Comparison of ENCODE assay signal across 21 mouse cellular contexts in genomic region chr1:138720728-138721127, GRCm38 (mm10).
DNase-seq lines count a peak whose midpoint lies in the region; ATAC-seq lines count a peak whose summit lies in the region.
"Had no signal": no experiment of that assay in that cellular context is flagged by ENCODE, and none has a peak within 500 bp of the region (broad histone marks: within the 10 kb centered on the region; RNA-seq: fewer than 3 reads in every experiment).

No protein-coding gene starts in this region.

- WGBS in heart, embryonic 12.5 days = 65% methylated on average over 4 of the region's 4 CpGs
- WGBS in embryonic facial prominence, embryonic 14.5 days = 20% methylated on average over 4 of the region's 4 CpGs
- 14% methylated on average over 4 of the region's 4 CpGs for WGBS in limb, embryonic 12.5 days
- 64% methylated on average over 4 of the region's 4 CpGs for WGBS in forebrain, embryonic 16.5 days

- no peaks in the 10 kb centered on the region for H3K9me3 ChIP-seq in heart, embryonic 12.5 days (replicated peaks)
- H3K9me3 ChIP-seq in embryonic facial prominence, embryonic 14.5 days (ENCODE audit: control insufficient read depth, low read length) = no peaks in the 10 kb centered on the region
- no peaks in the 10 kb centered on the region for H3K9me3 ChIP-seq in limb, embryonic 12.5 days
- no peaks in the 10 kb centered on the region for H3K9me3 ChIP-seq in forebrain, embryonic 16.5 days (ENCODE audit: control insufficient read depth, low read length)
- H3K9me3 ChIP-seq: forebrain, embryonic 12.5 days; hindbrain, embryonic 15.5 days; intestine, embryonic 15.5 days; midbrain, embryonic 12.5 days; neural tube, embryonic 15.5 days had no signal

- no peaks in the 10 kb centered on the region for H3K27me3 ChIP-seq in heart, embryonic 12.5 days (replicated peaks)
- no peaks in the 10 kb centered on the region for H3K27me3 ChIP-seq in embryonic facial prominence, embryonic 14.5 days (replicated peaks; ENCODE audit: control insufficient read depth, insufficient read depth, low read length)
- H3K27me3 ChIP-seq in limb, embryonic 12.5 days = no peaks in the 10 kb centered on the region
- H3K27me3 ChIP-seq in forebrain, embryonic 16.5 days (replicated peaks; ENCODE audit: control insufficient read depth, insufficient read depth, low read length) = no peaks in the 10 kb centered on the region
- H3K27me3 ChIP-seq: forebrain, embryonic 12.5 days; hindbrain, embryonic 15.5 days; intestine, embryonic 15.5 days; midbrain, embryonic 12.5 days; neural tube, embryonic 15.5 days; Patski had no signal

- no peaks in the 10 kb centered on the region for H3K4me1 ChIP-seq in heart, embryonic 12.5 days (replicated peaks)
- H3K4me1 ChIP-seq in embryonic facial prominence, embryonic 14.5 days (ENCODE audit: control insufficient read depth, insufficient read depth, low read length) = peaks cover 9% of the 10 kb centered on the region; the same call in 1 of the 2 replicates
- H3K4me1 ChIP-seq in limb, embryonic 12.5 days (replicated peaks) = peaks cover 20% of the 10 kb centered on the region
- no peaks in the 10 kb centered on the region for H3K4me1 ChIP-seq in forebrain, embryonic 16.5 days (replicated peaks; ENCODE audit: control insufficient read depth, insufficient read depth, low read length)
- H3K4me1 ChIP-seq: forebrain, embryonic 12.5 days; hindbrain, embryonic 15.5 days; intestine, embryonic 15.5 days; midbrain, embryonic 12.5 days; neural tube, embryonic 15.5 days had no signal

- no peak overlapping the region for H3K4me3 ChIP-seq in heart, embryonic 12.5 days
- no peak overlapping the region for H3K4me3 ChIP-seq in embryonic facial prominence, embryonic 14.5 days (ENCODE audit: low read depth, low read length)
- H3K4me3 ChIP-seq in limb, embryonic 12.5 days (replicated peaks) = no peak overlapping the region
- no peak overlapping the region for H3K4me3 ChIP-seq in forebrain, embryonic 16.5 days (replicated peaks; ENCODE audit: low read length)
- H3K4me3 ChIP-seq: forebrain, embryonic 12.5 days; hindbrain, embryonic 15.5 days; intestine, embryonic 15.5 days; midbrain, embryonic 12.5 days; neural tube, embryonic 15.5 days had no signal

- ATAC-seq in heart, embryonic 12.5 days (ENCODE audit: insufficient number of reproducible peaks, low FRiP score) = no peak
- ATAC-seq in embryonic facial prominence, embryonic 14.5 days (ENCODE audit: low read depth) = peak; percentile 41; the same call in 1 of the 2 replicates
- peak; percentile 79; the same call in 1 of the 2 replicates for ATAC-seq in limb, embryonic 12.5 days (ENCODE audit: insufficient number of reproducible peaks, insufficient read depth, low FRiP score, low TSS enrichment, low read depth)
- ATAC-seq in forebrain, embryonic 16.5 days = no peak
- ATAC-seq: intestine, embryonic 15.5 days; lung, postnatal 0 days; Patski had no signal

- no peak overlapping the region for H3K4me2 ChIP-seq in heart, embryonic 12.5 days
- no peak overlapping the region for H3K4me2 ChIP-seq in embryonic facial prominence, embryonic 14.5 days (ENCODE audit: low read depth, low read length)
- peak overlapping the region; percentile 37 for H3K4me2 ChIP-seq in limb, embryonic 12.5 days
- H3K4me2 ChIP-seq in forebrain, embryonic 16.5 days (ENCODE audit: low read length) = no peak overlapping the region
- H3K4me2 ChIP-seq: forebrain, embryonic 12.5 days; hindbrain, embryonic 15.5 days; intestine, embryonic 15.5 days; midbrain, embryonic 12.5 days; neural tube, embryonic 15.5 days had no signal

- intact Hi-C loops in heart, postnatal 10 days (cut with DNase I) = no loop called here

- no peak overlapping the region for H3K27ac ChIP-seq in heart, embryonic 12.5 days (ENCODE audit: poor library complexity, severe bottlenecking)
- no peak overlapping the region for H3K27ac ChIP-seq in embryonic facial prominence, embryonic 14.5 days (replicated peaks; ENCODE audit: low read depth, low read length)
- peak overlapping the region; percentile 72 for H3K27ac ChIP-seq in limb, embryonic 12.5 days
- no peak overlapping the region for H3K27ac ChIP-seq in forebrain, embryonic 16.5 days (ENCODE audit: low read length)
- H3K27ac ChIP-seq: forebrain, embryonic 12.5 days; hindbrain, embryonic 15.5 days; intestine, embryonic 15.5 days; midbrain, embryonic 12.5 days; neural tube, embryonic 15.5 days had no signal

- DNase-seq in heart, postnatal 10 days = peak; percentile 25 to 30
- DNase-seq in NIH3T3 (ENCODE audit: low read depth) = peak; percentile 41
- DNase-seq in embryonic facial prominence, embryonic 14.5 days (ENCODE audit: low spot score) = peak; percentile 44
- no peak for DNase-seq in thymus, adult 18-20 months
- DNase-seq in adrenal gland, postnatal 4 days (ENCODE audit: low spot score in 2 of 2) = no peak
- DNase-seq: adrenal gland, adult 2 months; cerebellum, adult 11-12 months; cerebellum, postnatal 14 days; gastrocnemius, postnatal 10 days; kidney, adult 9 months; kidney, postnatal 14 days had no signal

- no peak overlapping the region for H3K9ac ChIP-seq in heart, embryonic 12.5 days
- H3K9ac ChIP-seq in embryonic facial prominence, embryonic 14.5 days (ENCODE audit: low read depth, low read length) = no peak overlapping the region
- H3K9ac ChIP-seq in limb, embryonic 12.5 days (replicated peaks) = no peak overlapping the region
- H3K9ac ChIP-seq in forebrain, embryonic 16.5 days (replicated peaks; ENCODE audit: low read depth, low read length) = no peak overlapping the region
- H3K9ac ChIP-seq: forebrain, embryonic 12.5 days; hindbrain, embryonic 15.5 days; intestine, embryonic 15.5 days; midbrain, embryonic 12.5 days; neural tube, embryonic 15.5 days had no signal

- no peaks in the 10 kb centered on the region for H3K36me3 ChIP-seq in heart, embryonic 12.5 days
- no peaks in the 10 kb centered on the region for H3K36me3 ChIP-seq in embryonic facial prominence, embryonic 14.5 days (ENCODE audit: control insufficient read depth, insufficient read depth, low read length)
- no peaks in the 10 kb centered on the region for H3K36me3 ChIP-seq in limb, embryonic 12.5 days
- no peaks in the 10 kb centered on the region for H3K36me3 ChIP-seq in forebrain, embryonic 16.5 days (ENCODE audit: control insufficient read depth, insufficient read depth)
- H3K36me3 ChIP-seq: forebrain, embryonic 12.5 days; hindbrain, embryonic 15.5 days; intestine, embryonic 15.5 days; midbrain, embryonic 12.5 days; neural tube, embryonic 15.5 days had no signal

Comparison
In these comparisons a context has a peak if more than half of its experiments do, and no peak if none do; other contexts are left out.
1. DNase-seq: peak in heart, postnatal 10 days (2 of 2), NIH3T3 (single experiment) and embryonic facial prominence, embryonic 14.5 days (single experiment); none in thymus, adult 18-20 months (0 of 2) and adrenal gland, postnatal 4 days (0 of 2).
2. ATAC-seq: peak in embryonic facial prominence, embryonic 14.5 days (single experiment) and limb, embryonic 12.5 days (single experiment); none in heart, embryonic 12.5 days (single experiment) and forebrain, embryonic 16.5 days (single experiment).